Mouse (Mus musculus) liver, postnatal 0 days (tissue): Measurements from ENCODE around the gene Twf2.

ENCODE experiments used
- CTCF ChIP-seq: sonication (generic); IDR thresholded peaks from 2 replicates; pipeline ENCODE4 v1.5.1; 2016; ENCODE audit warnings: antibody characterized with exemption, low read depth
- EP300 ChIP-seq: IDR thresholded peaks from 2 replicates; pipeline ENCODE4 v1.6.1; 2016; ENCODE audit warnings: antibody characterized with exemption, low read depth, mild to moderate bottlenecking

DNA sequence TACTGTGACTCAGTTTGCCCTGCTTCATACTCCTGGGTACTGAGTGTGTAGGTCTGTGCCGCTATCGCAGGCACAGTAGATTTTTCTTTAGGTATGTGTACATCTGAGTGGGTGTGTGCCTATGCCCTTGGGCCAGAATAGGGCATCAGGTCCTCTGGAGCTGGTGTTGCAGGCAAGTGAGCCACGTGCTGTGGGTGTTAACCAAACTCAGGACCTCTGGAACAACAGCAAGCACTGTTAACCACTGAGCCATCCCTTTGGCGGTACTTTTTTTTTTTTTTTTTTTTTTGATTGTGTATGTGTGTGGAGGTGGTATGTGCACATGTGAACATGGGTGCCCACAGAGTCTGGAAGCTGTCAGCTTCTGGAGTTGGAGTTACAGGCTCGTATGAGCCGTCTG lies 25.1 kb upstream of the Twf2 start:
- TF ChIP-seq CTCF (no peak), EP300 (no peak)
